Mouse (Mus musculus) heart, postnatal 4 days (tissue): Measurements from ENCODE around the gene Fgfr3. TPM values are rescaled to one million over a fixed set of nuclear protein-coding genes. Genes with fewer than 3 reads are reported as not detected.

ENCODE experiments used
- DNase-seq: peaks from one replicate; pipeline ENCODE4 v3.0.0; 2021
- total RNA-seq, 2 experiments: library from RNA; stranded (reverse); gene quantifications; 2 replicates each; pipeline ENCODE4 v1.2.3; 2021

Fgfr3 gene
- total RNA-seq, 2 experiments from 2014 or later: 8.6 to 10.5 TPM

DNA sequence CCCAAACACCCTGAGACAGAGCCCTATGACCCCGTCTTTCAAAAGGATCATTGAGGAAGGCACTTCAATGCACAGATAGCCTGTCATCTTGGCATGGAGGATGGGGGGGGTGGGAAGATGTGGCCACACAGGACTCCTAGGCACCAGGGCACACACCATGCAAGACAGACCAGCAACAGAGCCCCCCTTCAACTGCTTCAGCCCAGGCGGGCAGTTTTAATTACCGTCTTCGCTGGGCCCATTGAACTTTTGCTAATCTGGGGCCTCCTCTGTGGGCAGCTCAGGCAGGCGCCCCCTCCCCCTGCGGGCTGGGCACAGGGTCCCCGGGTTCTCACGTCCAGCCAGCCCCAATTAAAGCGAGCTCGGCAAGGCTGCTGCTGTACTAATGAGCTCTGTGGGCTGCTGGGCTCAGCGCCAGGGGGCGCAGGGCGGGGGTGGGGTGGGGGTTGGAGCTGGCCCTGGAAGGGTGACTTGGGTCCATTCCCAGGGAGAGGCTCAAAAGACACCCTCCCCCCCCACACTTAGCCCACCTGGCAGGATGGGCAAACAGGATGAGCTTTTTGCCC, 23.4 kb upstream of the Fgfr3 start:
- no peak for DNase-seq

DNA sequence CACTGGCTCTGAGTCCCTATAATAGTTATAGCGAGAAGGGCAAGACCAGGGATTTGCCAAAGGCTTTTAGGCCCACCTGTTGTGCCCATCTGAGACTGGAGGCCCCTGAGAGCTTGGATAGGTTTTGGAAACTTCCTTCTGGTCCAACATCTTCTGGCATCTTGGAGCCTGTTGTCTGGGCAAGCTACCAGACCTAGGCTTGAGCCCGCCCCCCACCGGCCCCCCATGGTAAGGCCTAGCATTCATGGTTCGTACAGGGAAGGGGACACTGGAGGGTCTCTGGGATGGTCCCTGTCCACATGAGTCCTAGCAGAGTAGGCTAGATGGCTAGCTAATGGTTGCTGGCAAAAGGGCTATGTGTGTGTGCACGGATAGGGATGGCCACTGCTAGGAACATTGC, 22.8 kb upstream of the Fgfr3 start:
- DNase-seq: no peak

DNA sequence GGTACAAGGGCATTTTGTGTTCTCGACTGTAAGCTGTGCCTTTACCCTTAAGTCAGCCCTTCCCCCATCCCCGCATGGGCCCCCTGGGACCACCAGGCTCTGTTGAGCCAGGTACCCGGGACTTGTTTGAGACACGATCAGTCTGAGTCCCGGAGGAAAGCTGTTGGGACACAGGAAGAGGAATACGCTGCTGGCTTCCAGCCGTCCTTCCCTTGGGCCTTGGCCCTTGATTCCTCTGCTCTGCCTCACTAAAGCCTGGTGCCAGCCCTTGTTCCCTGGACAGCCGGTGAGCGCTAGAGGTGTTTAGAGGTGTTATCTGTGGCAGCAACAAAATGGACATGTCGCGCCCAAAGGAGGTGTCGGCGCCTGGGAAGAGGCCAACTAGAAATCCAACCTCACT, 21.5 kb upstream of the Fgfr3 start:
- DNase-seq: peak; percentile 34

DNA sequence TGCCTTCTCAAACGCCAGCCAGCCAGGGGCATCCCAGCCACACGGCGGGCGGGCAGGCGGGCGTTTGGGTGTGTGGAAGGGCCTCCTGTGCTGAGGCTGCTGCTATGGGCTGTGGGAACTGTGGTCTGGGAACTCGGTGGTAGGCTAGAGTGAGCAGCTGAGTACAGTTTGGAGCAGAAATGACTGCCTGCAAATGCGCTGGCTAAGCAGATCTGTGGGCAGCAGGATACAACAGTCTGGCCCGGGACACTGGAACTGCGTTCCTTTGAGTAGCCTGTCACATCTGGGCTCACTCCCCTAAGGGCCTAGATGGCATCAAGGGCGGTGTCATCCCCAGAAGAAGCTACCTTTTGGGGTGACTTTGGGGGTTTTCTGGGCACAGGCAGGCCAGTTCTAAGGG, 19.6 kb upstream of the Fgfr3 start:
- DNase-seq: no peak

DNA sequence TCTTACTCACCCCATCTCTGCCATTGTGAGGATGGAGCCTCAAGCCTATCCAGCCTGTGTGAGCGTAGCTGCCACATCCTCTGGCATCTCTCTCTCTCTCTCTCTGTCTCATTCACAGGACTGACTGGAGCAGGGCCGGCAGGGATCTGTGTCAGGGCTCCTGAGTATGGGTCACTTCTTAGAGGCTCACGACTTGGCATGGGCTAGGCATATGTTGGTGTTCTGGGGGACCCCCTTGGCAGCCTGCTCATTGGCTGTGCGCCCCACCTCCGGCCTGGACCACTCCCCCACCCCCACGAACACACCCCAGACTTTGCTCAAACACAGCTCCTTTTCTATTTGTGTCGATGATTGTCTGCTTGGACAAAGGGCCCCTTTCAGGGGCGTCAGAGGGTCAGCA, 17.5 kb upstream of the Fgfr3 start:
- DNase-seq: no peak

DNA sequence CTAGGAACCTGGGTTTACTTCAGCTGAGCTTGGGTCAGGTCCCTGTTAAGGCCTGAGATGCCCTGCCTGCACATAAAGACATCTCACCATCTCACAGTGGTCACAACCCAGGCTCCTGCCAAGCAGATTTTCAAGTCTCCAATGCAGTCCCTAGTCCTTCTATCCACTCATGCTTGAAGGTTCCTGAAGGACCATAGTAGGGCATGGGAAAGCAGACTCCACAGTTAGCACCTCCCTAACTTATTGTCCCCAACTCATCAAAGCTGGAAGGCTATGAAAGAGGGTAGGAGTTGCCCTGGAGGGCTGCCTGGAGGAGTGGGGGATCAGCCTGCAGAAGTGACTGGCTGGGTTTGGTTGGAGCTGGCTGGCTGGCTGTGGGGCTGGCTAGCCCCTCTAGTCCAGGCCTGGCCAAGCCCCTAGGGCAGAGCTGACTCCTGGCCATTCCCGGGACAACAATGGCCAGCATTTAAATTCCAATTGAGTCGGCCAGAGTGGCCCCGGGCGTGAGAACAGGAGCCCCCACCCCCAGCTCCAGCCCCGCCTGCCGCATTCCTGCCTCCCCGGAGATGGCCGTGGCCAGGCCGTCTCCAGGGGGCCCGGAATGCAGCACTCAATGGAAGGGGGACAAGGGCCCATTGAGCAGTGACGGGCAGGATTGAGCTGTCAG, 16.4 kb upstream of the Fgfr3 start:
- no peak for DNase-seq

DNA sequence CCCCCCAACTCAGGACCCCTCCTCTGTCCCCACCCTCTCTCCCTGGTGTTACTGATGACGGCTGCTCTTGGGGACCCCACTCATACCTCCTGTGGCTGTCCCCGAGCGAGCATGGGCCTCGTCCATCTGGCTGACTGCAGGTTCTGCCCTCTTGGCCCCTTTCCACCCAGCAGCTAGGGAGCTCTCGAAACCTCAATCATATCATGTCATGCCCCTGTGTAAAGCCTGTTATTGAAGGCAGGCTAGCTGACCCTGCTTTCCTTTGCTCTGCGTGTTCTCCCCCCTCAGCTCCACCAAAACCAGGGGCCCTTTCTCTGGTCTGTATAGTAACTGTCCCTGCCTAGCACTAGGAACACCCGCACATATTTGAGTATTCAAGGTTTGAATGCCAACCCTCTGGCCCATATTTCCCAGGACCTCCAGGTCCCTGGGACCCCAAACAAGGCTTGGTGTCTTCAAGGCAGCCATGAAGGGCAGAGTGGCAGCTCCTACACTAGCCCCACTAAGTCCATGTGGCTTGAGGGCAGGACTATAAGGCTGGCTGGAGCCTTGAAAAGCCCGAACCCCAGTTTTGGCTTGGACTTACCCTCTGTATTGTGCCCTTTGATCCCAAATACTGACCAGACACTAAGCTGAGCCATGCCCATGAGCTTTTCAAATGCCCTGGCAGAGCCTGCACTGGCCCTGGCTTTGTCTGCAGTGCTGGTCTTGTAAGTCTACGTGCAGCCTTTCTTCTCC, 15.7 kb upstream of the Fgfr3 start:
- peak; percentile 40 for DNase-seq

DNA sequence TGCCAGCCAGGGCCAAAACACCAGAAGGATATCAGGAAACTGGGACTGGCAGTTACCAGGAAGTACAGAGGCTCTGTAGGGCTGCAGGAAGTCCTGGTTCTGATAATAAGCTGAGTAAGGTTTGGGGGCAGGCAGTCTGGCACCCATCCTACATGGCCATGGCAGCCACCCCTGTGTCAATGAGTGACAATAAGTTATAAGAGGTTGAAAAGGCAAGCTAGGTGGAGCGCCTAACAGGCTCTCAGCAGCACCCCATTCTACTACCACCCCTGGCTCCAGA, 15.2 kb upstream of the Fgfr3 start:
- no peak for DNase-seq

DNA sequence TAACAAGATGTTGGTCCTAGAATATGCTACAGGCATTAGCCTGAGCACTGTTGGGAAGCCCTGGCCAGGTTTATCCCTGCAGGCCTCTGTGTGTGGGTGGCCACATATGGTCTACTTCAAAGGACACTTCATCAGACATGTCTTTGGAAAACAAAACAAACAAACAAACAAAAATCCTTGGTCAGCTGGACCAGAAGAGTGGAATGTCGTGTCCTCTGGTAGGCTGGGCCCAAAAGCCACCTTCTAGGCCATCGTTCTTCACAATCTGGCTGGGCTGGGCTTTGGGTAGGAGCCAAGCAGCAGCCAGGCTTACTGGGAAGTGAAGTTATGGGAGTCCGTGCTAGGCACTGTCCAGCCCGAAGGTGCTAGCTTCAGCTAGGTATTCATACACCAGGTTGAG, 14.3 kb upstream of the Fgfr3 start:
- no peak for DNase-seq

DNA sequence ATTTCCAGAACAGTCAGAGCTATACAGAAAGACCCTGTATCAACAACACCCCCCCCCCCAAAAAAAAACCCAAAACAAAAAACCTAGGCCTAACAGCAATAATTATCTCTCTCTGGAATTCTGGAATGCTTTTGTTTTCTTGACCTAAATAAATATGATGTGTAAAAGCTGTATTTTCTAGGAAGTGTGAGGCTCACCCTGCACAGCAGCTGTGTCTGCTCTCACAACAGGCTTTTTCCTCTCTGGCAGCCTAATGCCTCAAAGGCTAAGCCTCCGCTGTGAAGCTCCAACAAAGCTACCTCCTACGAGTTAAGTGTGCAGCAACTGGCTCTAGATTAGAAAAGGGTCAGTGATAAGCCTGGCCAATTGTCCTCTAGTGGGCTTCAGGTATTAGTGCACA, 12.4 kb upstream of the Fgfr3 start:
- DNase-seq: no peak

DNA sequence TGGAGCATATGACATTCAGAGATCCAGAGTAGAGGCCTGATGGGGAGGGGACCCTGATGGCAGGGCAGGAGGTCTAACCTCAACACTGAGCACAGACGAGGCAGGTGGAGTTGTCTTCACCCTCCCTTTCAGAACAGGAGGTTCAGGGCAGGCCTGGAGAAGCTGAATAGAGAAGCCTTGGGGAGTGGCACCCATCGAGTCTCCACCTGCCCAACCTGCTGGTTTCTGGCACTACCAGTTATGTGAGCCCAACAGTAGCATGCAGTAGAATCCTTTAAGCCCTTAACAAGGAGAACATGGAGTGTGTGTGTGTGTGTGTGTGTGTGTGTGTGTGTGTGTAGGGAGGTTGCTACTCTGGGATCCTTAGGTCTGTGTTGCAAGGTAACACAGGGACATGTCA, 8.9 kb upstream of the Fgfr3 start:
- DNase-seq: no peak

DNA sequence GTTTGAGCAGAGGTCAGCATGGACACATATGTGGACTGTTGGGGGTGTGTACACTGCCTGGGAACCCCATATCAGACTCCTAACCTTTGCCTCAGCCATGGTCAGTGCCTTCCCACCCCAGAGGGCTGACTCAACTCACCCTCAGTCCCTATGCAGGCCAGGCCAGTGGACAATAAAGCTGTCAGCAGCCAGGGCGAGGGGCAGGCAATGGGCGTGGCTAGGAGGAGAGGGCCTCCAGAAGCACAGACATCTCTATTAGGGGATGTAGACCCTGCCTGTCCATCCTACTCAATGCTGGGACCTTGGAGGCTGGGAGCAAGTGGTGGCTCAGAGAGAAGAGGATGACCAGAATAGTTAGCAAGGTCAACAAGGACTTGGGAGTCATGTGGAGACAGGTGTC, 6.3 kb upstream of the Fgfr3 start:
- no peak for DNase-seq

DNA sequence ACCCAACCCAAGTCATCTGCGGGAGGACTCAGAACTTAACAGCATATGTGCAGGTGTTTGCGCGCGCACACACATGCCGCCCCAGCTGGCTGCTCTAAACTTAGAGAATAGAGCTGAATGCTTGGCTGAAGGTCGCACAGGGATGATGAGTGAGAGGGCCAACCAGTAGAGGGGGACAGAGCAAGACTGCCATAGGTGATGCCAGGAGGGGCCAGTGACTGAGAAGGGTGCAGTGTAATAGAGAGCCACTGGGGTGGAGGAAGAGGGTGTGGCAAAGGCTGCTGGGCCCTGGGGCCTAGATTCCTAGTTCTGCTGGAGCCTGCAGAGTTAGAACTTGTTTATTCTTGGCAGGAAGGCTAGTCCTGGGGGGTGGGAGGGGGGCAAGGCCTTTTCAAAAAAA, 5.0 kb upstream of the Fgfr3 start:
- DNase-seq: no peak

DNA sequence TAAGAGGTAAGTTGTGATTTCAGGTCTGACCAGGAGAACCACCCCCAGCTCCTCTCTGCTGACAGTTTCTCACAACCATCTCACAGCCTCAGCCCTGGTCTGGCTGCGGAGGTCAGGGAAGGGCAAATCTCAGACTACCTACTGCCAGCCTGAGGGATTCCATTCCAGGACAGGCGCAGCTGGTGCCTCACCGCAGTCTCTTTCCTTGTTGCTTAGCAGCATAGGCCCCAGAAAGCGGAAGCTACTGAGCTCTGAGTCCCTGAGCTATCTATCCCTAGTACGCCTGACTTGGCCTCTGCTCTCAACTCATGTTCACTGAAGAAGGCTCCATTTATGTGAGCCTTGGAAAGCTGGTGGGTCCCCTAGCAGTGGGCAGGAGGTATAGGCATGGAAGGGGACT, 3.0 kb upstream of the Fgfr3 start:
- no peak for DNase-seq

DNA sequence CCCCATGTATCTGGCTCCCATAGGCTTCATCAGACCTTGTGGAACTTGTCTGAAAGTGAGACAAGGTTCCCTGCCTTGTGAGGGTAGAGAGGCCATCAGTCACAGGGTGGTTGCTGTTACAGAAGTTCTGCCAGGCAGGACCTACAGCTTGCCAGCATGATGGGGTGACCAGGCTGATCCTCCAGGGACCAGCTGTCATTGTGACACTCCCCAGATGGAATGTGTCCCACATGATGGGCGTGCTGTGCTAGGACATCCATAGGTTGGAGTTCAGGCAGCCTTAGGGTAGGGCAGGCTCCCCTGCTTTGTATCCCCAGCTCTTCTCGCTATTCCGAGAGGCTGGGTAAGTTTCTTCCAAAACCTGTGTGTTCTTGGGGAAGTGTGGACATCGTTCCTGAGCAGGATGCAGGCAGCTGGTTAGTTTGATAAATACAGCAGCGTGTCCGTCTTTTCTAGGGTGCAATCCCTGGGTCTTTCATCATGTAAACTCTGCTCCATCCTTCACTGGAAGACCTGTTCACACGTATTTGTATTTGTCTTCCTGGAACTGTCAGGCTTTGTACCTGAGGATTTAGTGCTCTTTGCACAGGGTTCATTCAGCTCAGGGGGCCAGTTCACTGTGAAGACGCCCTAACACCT, 503 bp upstream of the Fgfr3 start:
- DNase-seq: no peak

DNA sequence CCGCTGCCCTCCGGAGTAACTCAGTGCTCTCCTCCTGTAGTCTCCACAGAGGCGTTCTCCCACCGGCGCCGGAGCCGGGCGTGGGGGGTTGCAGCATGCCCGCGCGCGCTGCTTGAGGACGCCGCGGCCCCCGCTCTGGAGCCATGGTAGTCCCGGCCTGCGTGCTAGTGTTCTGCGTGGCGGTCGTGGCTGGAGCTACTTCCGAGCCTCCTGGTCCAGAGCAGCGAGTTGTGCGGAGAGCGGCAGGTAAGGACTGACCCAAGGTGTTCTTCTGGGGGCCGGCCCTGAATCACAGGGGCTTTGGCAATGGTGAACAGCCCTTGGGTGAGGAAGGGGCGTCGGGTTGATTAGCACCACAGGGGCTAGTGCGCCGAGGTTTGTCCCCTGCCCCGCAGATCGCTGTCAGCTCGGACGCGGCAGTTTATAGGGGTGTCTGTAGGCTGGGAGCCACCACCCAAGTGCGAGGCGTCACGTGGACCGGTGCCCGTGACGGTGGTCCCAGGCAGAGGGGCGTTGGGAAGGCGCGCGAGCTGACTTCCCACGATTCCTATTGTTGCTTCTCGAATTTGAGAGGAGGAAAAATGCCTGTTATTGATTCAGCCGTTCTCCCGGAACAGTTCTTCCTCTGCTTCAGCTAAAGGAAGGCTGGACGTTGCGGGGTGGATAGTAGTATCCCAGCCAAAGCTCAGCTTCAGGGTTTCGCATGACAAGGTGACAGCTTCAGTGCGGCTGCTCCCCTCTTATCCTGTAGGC, 968 bp downstream of the Fgfr3 start:
- DNase-seq: no peak

DNA sequence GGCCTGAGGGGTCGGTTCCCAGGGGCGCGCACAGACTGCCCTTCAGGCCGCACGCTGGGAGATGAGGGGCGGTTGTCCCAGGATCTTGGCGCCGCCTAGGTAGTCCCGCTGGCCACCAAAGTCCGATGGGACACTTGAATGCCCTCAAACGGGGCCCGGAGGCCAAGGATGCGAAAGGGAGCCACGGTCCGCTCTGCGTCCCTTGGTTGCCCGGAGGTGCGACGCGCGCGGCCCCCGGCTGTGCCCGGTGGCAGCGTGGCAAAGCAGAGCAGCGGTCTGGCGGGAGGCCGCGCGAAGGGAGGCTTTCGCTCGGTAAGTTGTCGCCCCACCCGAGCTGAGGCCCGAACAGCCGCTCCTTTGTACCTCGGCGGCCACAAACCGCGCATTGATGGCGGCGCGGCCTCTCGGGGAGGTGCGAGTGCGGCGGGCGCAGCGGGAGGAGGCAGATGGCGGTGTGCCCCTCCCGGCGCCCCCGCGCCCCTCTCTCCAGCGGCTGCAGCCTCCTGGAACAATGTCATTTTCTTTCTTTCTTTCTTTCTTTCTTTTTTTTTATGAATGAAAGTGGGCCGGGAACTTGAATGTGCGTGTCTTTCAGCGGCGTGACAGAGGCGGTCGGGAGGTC, 1.7 kb downstream of the Fgfr3 start:
- DNase-seq: no peak

DNA sequence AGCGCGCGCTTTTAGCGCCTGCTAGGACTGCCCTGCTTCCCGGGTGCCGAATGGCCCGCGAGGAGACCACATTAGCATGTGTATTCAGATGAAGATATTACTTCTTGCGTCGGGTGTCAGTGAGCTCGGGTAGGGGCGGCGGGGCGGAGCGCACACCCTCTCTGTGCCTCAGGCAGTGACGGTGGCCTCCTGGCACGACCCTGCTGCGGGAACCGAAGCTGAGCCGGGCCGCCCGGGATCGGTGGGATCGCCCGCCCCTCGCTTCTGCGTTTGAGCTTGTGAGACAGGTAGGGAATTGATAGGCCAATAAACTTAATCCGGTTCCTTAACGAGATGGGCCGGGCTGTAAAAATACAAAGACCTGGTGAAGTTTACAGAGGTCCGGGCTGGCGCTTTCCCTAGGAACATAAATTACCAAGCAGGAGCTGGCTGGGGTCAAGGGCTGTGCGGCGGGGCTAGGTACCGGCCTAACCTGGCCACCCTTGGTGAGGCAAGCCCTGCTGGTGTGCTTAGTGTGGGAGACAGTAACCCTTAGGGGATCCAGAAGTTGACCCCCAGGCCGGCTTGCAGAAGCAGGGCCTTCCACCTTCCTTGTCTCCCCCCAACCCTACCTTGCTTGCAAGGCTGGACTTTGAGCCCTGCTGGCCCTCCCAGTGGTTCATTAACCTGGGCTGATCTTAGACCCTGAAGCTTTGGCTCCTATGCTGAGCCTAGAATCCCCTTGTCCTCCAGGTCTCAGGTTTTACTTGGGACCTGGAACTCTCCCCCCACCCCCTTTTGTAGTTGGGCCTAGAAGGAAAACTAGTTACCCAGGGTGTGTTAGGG, 2.4 kb downstream of the Fgfr3 start:
- no peak for DNase-seq

DNA sequence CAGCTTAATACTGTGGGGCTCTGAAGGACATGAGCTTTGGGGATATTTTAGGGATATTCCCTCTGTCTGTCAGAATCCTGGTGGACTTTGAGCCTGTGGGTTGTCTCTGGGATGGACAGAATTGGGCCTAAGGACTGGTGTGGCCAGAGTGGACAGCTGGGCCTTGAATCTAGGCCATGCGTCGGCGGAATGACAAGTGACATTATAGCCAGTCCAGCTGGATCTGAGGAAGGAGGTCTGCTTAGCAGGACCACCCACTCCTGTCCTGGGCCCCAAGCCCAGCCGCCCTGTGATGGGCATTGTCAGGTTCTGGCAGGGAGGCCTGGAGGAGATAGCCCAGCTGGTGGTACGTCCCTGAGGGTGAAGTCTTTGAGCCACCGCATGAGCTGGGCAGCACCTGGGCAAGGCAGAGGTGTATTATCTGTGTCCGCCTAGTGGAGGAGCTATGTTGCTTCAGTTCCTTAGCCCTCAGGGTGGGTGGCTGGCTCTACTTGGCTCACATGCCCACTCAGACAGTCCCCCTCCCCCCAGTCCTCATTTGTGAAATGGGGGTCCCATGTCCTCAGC, 4.7 kb downstream of the Fgfr3 start:
- DNase-seq: peak; percentile 53

DNA sequence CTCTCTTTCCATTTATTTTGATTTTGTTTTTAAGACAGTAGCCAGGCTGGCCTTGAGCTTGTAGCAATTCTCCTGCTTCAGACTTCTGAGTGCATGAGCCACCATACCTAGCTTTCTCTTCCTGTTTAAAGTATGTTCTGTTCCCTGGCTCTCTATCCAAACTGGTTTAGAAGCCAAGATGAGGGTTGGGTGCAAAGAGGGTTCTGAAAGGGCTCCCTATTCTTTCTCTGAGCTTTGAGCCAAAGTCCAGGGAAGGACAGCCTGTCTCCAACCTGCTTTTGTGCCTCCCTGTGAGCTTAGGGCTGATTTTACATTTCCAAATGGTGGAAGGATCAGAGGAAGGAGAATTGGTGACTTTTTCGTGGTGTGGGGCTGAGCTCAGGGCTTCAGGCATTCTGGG, 5.4 kb downstream of the Fgfr3 start:
- DNase-seq: no peak

DNA sequence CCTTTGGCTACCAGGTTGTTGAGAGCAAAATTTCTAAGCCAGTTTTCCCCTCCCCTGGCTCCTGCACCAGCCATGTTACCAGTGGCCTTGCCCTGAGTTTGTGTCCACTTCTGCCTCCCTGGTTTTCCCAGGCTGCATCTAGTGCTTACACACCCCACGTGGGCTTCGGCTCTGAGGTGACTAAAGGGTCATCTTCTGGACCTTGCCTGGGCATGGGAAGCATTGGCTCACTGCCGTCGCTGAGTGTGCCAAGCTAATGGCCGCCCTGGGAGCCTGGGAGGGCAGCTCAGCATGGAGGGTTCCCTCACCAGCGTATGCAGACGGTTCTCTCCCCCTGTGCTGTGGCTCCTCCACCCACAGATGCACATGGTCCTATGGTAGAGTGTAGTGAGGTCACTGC, 7.4 kb downstream of the Fgfr3 start:
- DNase-seq: no peak

DNA sequence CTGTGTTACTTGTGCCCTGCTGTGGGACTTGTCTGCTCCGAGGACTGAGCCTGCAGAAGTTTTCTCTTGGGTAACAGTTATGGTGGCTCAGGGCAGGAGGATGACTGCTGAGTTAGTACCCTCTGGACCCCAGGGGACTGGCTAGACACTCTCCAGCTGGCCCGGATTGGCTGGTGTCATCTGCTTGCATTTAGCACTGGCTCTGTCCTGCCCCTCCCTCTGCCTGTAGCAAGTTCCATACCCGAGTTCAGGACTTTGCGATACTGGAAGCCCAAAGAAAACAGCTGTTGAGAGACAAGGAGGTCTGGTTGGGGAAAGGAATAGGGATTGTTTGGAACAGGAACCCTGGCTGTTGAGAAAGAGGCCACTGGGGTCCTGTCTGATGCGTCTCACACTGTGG, 9.0 kb downstream of the Fgfr3 start:
- DNase-seq: no peak
